Mouse (Mus musculus) kidney, adult 2 months (tissue): Measurements from ENCODE around the gene Clip2.

Experiments
- CTCF ChIP-seq: fragments of 200-500 bp; conservative IDR thresholded peaks from 2 replicates; pipeline ENCODE4 v1.5.1; 2011; ENCODE audit warnings: low read depth, mild to moderate bottlenecking, control low read depth, low read length, moderate library complexity, mixed read lengths; ENCODE audit not compliant: insufficient read depth, insufficient read length
- POLR2A ChIP-seq: fragments of 200-500 bp; IDR thresholded peaks from one replicate; pipeline ENCODE4 v1.6.1; 2011; ENCODE audit warnings: low read depth, low read length, control low read depth

GRCm38 (mm10) chr5:134470538-134471169 is 81.6 kb downstream of the Clip2 start:
- no peak for TF ChIP-seq CTCF
- no peak for TF ChIP-seq POLR2A
